In the genomic region with DNA sequence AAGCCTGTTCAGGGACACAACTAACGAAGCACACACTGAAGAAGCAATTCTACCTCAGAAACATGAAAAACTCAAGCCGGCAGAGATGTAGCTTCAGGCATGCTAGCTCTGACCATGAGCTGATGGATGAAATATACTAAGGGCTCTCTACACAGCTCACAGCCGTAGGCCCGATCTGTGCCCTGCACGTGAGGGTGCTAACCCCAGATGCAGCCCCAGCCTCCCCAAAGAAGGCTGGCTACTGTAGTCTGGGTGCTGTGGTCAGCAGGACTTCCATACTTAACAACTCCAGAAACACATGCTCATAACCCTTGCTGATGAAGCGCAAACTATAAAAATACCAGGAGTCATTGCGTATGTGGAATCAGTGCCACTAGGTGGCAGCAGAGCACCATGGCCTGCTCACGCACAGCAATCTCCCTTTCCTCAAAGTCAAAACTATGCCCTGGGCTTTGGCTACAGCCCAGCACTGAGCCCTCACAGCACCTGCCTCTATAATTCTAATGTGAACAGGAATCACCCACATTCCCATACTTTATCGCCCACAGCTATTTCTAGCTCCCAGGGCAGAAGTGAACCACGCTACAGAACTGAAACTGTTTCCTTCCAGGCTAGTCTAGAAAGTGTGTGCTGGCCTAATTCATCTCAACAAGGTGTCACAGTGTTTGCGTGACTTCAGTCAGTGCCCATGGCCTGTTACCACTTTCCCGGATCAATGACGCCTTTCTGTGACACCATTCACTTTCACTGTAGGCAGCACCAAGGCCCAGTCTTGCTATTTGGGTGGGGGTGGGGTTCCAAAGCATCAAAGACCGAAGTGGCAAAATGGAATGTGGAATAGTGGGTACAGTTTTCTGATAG, we compare ENCODE assay signal across 7 mouse cellular contexts.
DNase-seq lines count a peak whose midpoint lies in the region; ATAC-seq lines count a peak whose summit lies in the region.

No protein-coding gene starts in this region.

- intact Hi-C loops in left cerebral cortex, postnatal 14 days (cut with DNase I) = loop anchor here (2.0 to 10.0 kb wide), 4 partner anchors 185 to 419 kb away; a partner anchor contains a TSS

- no peaks in the 10 kb centered on the region for H3K27me3 ChIP-seq in intestine, embryonic 15.5 days (replicated peaks)
- H3K27me3 ChIP-seq in midbrain, embryonic 14.5 days (ENCODE audit: control insufficient read depth, insufficient read depth, low read length) = no peaks in the 10 kb centered on the region

- H3K4me1 ChIP-seq in intestine, embryonic 15.5 days (replicated peaks) = no peaks in the 10 kb centered on the region
- no peaks in the 10 kb centered on the region for H3K4me1 ChIP-seq in midbrain, embryonic 14.5 days (ENCODE audit: control insufficient read depth, insufficient read depth, low read length)

- ATAC-seq in intestine, embryonic 15.5 days = peak; percentile 78
- ATAC-seq in midbrain, embryonic 14.5 days (ENCODE audit: low FRiP score, low TSS enrichment) = peak; percentile 69; the same call in 1 of the 2 replicates

- 53% methylated on average over 14 of the region's 14 CpGs for WGBS in intestine, embryonic 15.5 days
- WGBS in midbrain, embryonic 14.5 days = 63% methylated on average over 14 of the region's 14 CpGs

- H3K27ac ChIP-seq in intestine, embryonic 15.5 days = no peak overlapping the region
- no peak overlapping the region for H3K27ac ChIP-seq in midbrain, embryonic 14.5 days (replicated peaks; ENCODE audit: low read depth, low read length)

- H3K4me3 ChIP-seq in intestine, embryonic 15.5 days (replicated peaks) = no peak overlapping the region
- no peak overlapping the region for H3K4me3 ChIP-seq in midbrain, embryonic 14.5 days (replicated peaks; ENCODE audit: low read depth, low read length)

- H3K9me3 ChIP-seq in intestine, embryonic 15.5 days = no peaks in the 10 kb centered on the region
- H3K9me3 ChIP-seq in midbrain, embryonic 14.5 days (ENCODE audit: control insufficient read depth, low read length) = no peaks in the 10 kb centered on the region

- H3K36me3 ChIP-seq in intestine, embryonic 15.5 days = no peaks in the 10 kb centered on the region
- H3K36me3 ChIP-seq in midbrain, embryonic 14.5 days (ENCODE audit: control insufficient read depth, insufficient read depth, low read length) = no peaks in the 10 kb centered on the region

- DNase-seq in adrenal gland, adult 18-20 months (ENCODE audit: low spot score in 2 of 2) = peak; percentile 83 to 86
- peak; percentile 91 for DNase-seq in embryo, embryonic 10 days (ENCODE audit: low spot score)
- peak; percentile 53 for DNase-seq in gastrocnemius, postnatal 25 days
- peak; percentile 90 to 92 for DNase-seq in left cerebral cortex, postnatal 14 days (ENCODE audit: low spot score in 2 of 2)
- peak; percentile 94 for DNase-seq in midbrain, embryonic 14.5 days
- DNase-seq in spleen, adult 12 weeks (ENCODE audit: low spot score) = peak; percentile 25

- H3K9ac ChIP-seq in intestine, embryonic 15.5 days = no peak overlapping the region
- H3K9ac ChIP-seq in midbrain, embryonic 14.5 days (replicated peaks; ENCODE audit: low read length) = no peak overlapping the region

- no peak overlapping the region for H3K4me2 ChIP-seq in intestine, embryonic 15.5 days (replicated peaks)
- H3K4me2 ChIP-seq in midbrain, embryonic 14.5 days (ENCODE audit: low read length) = no peak overlapping the region

Comparison
In these comparisons a context has a peak if more than half of its experiments do, and no peak if none do; other contexts are left out.
1. DNase-seq: peak in every context shown above with its lines; median percentile 94 in midbrain, embryonic 14.5 days; 91 in embryo, embryonic 10 days; 91 in left cerebral cortex, postnatal 14 days; 84 in adrenal gland, adult 18-20 months; 53 in gastrocnemius, postnatal 25 days; 25 in spleen, adult 12 weeks.